Mouse (Mus musculus): Measurements from ENCODE around the gene Naaladl1.

The Naaladl1 gene

GRCm38 (mm10) chr19:6105586-6105985, at the start of gene Naaladl1:
Gene Naaladl1, plus strand, starts transcription at chr19:6105782.
- no peak for DNase-seq

GRCm38 (mm10) chr19:6056696-6057095, 48.9 kb upstream of the Naaladl1 start:
- DNase-seq, result no peak

- DNase-seq, result peak; percentile 99
Measured at GRCm38 (mm10) chr19:6057313-6058096, 48.1 kb upstream of the Naaladl1 start, which contains the start of the genes Mrpl49 and Fau. Gene Mrpl49, minus strand, starts transcription at chr19:6057785. Gene Fau, plus strand, starts transcription at chr19:6057844.

GRCm38 (mm10) chr19:6058513-6058912, 47.1 kb upstream of the Naaladl1 start:
- DNase-seq, result no peak

- no peak for DNase-seq
Measured at GRCm38 (mm10) chr19:6058966-6059365, 46.6 kb upstream of the Naaladl1 start.

- peak; percentile 97 for DNase-seq
Measured at GRCm38 (mm10) chr19:6061021-6061533, 44.5 kb upstream of the Naaladl1 start, which contains the start of gene Znhit2. Gene Znhit2, plus strand, starts transcription at chr19:6061192.

GRCm38 (mm10) chr19:6061641-6062302, 43.8 kb upstream of the Naaladl1 start:
- peak; percentile 58 for DNase-seq

GRCm38 (mm10) chr19:6062418-6062817, 43.2 kb upstream of the Naaladl1 start:
- no peak for DNase-seq

GRCm38 (mm10) chr19:6063081-6063480, 42.5 kb upstream of the Naaladl1 start:
- no peak for DNase-seq

GRCm38 (mm10) chr19:6066571-6066970, 39.0 kb upstream of the Naaladl1 start:
- no peak for DNase-seq

- DNase-seq, result peak; percentile 87
Measured at GRCm38 (mm10) chr19:6067011-6067723, 38.4 kb upstream of the Naaladl1 start.

- peak; percentile 94 for DNase-seq
Measured at GRCm38 (mm10) chr19:6067724-6068415, 37.7 kb upstream of the Naaladl1 start, which contains the start of gene Tm7sf2. Gene Tm7sf2, minus strand, starts transcription at chr19:6068373.

GRCm38 (mm10) chr19:6068951-6069350, 36.6 kb upstream of the Naaladl1 start:
- DNase-seq, result no peak

GRCm38 (mm10) chr19:6069851-6070250, 35.7 kb upstream of the Naaladl1 start:
- DNase-seq, result no peak

GRCm38 (mm10) chr19:6070571-6071250, 34.9 kb upstream of the Naaladl1 start:
- DNase-seq, result no peak

- no peak for DNase-seq
Measured at GRCm38 (mm10) chr19:6071261-6071660, 34.3 kb upstream of the Naaladl1 start.

GRCm38 (mm10) chr19:6073889-6074288, 31.7 kb upstream of the Naaladl1 start:
- no peak for DNase-seq

GRCm38 (mm10) chr19:6076564-6077393, 28.8 kb upstream of the Naaladl1 start, which contains the start of gene Vps51:
Gene Vps51, minus strand, starts transcription at chr19:6077231.
- peak; percentile 94 for DNase-seq

GRCm38 (mm10) chr19:6079983-6080480, 25.6 kb upstream of the Naaladl1 start, which contains the start of gene Tmem262:
Gene Tmem262, plus strand, starts transcription at chr19:6080033.
- no peak for DNase-seq

GRCm38 (mm10) chr19:6082156-6082555, 23.4 kb upstream of the Naaladl1 start, which contains the start of gene Gm28374:
Gene Gm28374, minus strand, starts transcription at chr19:6082256.
- DNase-seq, result no peak

All from lung, postnatal 10 days (tissue).